Mouse (Mus musculus) G1E-ER4 (cell line): ENCODE results near the gene Arpc4. TPM values are rescaled to one million over a fixed set of nuclear protein-coding genes. Genes with fewer than 3 reads are reported as not detected.

ENCODE experiments used
- GATA1 ChIP-seq: IDR thresholded peaks from one replicate; pipeline ENCODE4 v1.8.0; 2012; ENCODE audit warnings: low read length, inconsistent platforms
- polyA plus RNA-seq: library from polyadenylated mRNA; stranded (reverse); fragments of >175 nt; gene quantifications from 2 replicates; pipeline ENCODE4 v1.2.3, GENCODE M21; 2012

The Arpc4 gene
- 238 and 292 TPM in 2 replicates for polyA plus RNA-seq

GRCm38 (mm10) chr6:113377496-113378385, at the start of gene Arpc4, which contains the start of gene Tada3:
Gene Arpc4 (plus strand): TSS chr6:113378115.
Gene Tada3 (minus strand): TSS chr6:113377883.
- no peak for TF ChIP-seq GATA1

GRCm38 (mm10) chr6:113329396-113329795, 48.5 kb upstream of the Arpc4 start:
- TF ChIP-seq GATA1 = no peak

GRCm38 (mm10) chr6:113330547-113330946, 47.4 kb upstream of the Arpc4 start:
- no peak for TF ChIP-seq GATA1

GRCm38 (mm10) chr6:113331721-113332120, 46.2 kb upstream of the Arpc4 start:
- TF ChIP-seq GATA1 = no peak

GRCm38 (mm10) chr6:113333137-113333950, 44.6 kb upstream of the Arpc4 start:
- no peak for TF ChIP-seq GATA1

- no peak for TF ChIP-seq GATA1
Observed at GRCm38 (mm10) chr6:113334216-113334615, 43.7 kb upstream of the Arpc4 start.

GRCm38 (mm10) chr6:113336852-113337620, 40.9 kb upstream of the Arpc4 start:
- no peak for TF ChIP-seq GATA1

- no peak for TF ChIP-seq GATA1
Observed at GRCm38 (mm10) chr6:113341574-113341973, 36.3 kb upstream of the Arpc4 start.

GRCm38 (mm10) chr6:113342297-113342696, 35.6 kb upstream of the Arpc4 start:
- no peak for TF ChIP-seq GATA1

GRCm38 (mm10) chr6:113343177-113344092, 34.5 kb upstream of the Arpc4 start, which contains the start of gene Camk1:
Gene Camk1 (minus strand): TSS chr6:113343984.
- no peak for TF ChIP-seq GATA1

GRCm38 (mm10) chr6:113344321-113344720, 33.6 kb upstream of the Arpc4 start:
- TF ChIP-seq GATA1 = no peak

GRCm38 (mm10) chr6:113346897-113347296, 31.0 kb upstream of the Arpc4 start:
- no peak for TF ChIP-seq GATA1

- no peak for TF ChIP-seq GATA1
Observed at GRCm38 (mm10) chr6:113350538-113350937, 27.4 kb upstream of the Arpc4 start.

- no peak for TF ChIP-seq GATA1
Observed at GRCm38 (mm10) chr6:113351161-113351560, 26.8 kb upstream of the Arpc4 start.
